Mouse (Mus musculus) erythroid progenitor cell, adult 5-6 weeks (primary cell): Measurements from ENCODE around the gene Pter. TPM values are rescaled to one million over a fixed set of nuclear protein-coding genes. Genes with fewer than 3 reads are reported as not detected.

Experiments used
- ATAC-seq: replicated peaks from 2 replicates; pipeline ENCODE4 v1.8.0; 2016; ENCODE audit warnings: moderate number of reproducible peaks, mild to moderate bottlenecking, moderate TSS enrichment, inconsistent platforms; ENCODE audit not compliant: poor library complexity, low FRiP score, severe bottlenecking
- total RNA-seq, 2 experiments: library from RNA; stranded (forward) in 1 of 2; stranded (reverse) in 1 of 2; fragments of 150-400 nt in 1 of 2; fragments of 186-747, 209-891 nt in 1 of 2; gene quantifications; 2 replicates each; pipeline versions ENCODE4 v1.2.3 to v1.2.4; 2015 to 2017; ENCODE audit warnings: low replicate concordance in 2 of 2

Gene Pter
- 1.1 TPM in 1 of 2 replicates, not detected in the other for total RNA-seq (2015; ENCODE audit: low replicate concordance)
- total RNA-seq (2017; ENCODE audit: low replicate concordance): 0.90 TPM in 1 of 2 replicates, not detected in the other

DNA sequence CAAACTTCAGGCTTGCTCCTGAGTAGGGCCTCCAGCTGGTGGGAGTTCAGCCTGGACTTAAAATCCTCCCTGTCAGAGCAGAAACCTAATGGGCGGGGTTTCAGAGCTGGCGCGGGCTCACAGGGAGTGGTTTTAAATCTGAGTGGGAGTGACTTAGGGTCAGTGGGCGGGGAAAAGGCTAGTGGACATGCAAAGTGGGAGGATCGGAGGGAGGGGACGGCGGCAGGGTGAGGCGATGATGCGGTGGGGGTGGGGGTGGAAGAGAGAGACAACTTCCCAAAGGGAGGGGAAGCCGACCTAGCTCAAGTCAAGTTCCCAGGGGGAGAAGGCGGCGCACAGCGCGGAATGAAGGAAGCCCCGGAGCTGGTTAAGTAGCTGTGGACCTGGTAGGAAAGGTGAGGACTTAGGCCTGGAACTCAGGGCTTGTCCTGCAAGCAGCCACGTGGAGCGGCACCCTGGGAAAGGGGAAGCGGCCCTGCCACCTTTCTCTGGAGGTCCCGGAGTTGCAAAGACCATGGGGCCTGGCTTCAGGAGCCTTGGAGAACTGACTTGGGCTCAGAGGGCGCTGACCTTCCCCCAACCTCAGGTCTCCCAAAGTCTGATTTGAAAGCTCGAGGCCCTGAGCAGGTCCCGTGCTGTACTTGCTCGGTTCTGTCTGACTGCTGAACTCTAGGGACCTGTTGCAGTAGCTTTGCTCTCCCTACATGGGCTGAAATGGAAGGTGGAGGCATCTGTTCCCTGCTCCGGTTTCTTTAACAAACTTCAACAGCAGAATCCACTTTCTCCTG, at the start of gene Pter:
TSS of gene Pter (plus strand) at position 238 of the 788 bp plus-strand sequence.
- ATAC-seq: peak; percentile 96

DNA sequence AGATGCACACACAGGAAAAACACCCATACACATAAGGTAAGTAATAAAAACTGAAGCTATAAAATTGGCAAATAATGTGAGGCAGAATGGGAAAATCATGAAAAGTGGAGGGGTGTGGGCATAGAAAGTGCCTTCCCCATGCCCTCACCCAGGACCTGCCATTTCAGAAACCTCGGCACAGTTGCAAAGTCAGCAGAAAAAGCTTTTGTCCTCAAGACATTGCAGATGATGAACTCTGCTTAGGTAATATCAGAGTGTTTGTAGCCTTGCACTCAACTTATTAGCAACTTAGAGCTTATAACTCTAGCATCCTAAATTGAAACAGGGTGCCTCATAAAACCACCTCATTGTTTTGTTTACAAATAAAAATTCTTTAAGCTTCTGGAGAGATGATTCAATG, 49.6 kb upstream of the Pter start:
- no peak for ATAC-seq

DNA sequence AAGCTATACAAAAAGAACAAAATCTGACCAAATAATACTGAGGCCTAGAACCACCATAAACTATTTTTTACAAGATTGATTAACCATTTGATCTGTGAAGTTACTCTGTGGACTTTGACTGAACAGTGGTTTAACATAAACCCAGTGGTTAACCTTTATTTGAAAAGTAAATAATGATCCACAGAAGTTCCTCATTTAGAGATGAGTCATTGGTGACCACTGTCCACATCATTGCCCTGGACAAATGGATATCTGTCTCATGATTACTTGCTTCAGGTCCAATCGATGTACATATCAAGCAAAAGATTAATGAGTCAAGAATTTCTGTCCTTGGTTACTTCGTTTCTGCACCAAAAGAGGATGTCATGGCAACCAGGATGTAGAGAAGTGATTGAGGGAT, 44.3 kb upstream of the Pter start:
- no peak for ATAC-seq

DNA sequence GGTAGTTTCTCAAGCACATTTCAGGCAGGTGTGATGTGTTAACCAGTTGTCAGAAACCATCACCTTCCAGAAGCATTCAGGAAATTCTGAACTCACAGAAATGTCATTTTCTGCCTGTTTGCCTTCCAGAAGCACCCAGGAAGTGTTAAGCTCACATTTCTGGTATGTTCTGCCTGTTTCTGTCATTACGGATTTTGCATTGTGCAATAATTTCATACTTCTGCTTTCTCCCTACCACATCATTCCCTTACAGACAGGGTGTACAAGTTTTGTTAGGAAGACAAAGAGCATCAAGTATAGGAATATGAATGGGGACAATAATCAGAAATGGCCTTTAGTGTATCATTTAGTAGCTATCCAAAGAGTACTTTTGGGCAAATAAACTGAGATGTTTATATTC, 42.8 kb upstream of the Pter start:
- no peak for ATAC-seq

DNA sequence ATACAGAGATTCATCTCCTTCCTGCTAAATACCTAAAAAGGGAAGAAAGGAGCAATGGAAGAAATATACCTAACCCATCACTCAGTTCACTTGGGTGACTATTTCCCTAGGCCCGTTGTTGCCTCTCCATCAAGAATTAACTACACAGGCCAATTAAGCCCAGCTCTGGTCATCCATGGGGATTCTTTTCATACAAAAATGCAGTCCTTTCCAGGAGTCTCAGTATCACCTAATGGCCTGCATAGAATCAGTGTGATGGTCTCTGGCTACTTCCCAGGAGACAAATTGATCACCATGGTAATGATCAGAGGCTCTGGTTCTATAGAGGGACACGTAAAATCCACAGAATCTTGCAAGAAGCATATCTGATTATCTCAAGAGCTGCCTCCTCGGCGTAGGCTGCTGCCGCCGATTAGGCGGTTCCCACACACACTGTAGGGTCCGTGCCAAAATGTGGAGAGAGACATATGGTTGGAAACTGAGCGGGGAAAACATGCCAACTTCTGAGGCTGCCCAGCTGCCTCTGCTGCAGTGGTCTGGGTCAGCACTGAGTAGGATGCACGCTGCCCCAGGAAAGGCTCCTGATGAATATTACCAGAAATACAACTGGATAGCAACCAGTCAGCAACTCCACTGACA, 40.4 kb upstream of the Pter start:
- ATAC-seq: no peak

DNA sequence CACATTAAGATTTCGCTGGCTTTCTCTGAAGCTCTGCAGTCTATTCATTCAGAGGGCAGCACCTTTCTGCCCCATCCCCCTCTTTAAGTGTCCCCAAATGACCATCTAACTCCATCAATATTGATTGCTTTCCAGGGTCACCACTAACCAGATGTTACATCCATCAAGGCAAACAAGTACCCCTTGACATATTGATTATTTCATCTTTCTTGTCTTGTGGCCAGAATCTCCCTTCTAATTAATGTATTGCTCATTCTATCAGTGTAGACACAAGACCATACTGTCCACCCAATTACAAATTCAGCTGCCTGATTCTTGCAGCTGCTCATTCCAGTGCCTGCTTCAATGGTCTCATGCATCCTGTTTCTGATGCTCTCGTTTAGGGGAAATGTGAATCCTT, 36.8 kb upstream of the Pter start:
- no peak for ATAC-seq

DNA sequence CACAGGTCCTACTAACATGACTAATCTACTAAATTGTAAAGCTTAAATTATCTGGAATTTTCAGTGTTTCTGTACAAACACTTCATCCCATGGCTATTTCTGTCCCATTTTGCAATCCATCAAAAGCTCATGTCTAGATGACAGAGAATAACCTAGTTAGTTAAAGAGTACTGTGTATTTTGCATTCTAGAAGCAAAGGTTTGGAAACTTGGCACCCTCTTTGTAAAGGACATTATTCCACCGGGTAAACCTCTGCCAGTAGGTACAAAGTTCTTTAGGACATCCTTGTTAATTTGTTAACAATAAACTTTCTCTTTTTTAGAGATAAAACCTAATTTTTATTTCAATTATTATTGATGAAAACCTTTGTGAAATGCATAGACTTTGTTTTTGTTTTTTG, 18.1 kb upstream of the Pter start:
- no peak for ATAC-seq

DNA sequence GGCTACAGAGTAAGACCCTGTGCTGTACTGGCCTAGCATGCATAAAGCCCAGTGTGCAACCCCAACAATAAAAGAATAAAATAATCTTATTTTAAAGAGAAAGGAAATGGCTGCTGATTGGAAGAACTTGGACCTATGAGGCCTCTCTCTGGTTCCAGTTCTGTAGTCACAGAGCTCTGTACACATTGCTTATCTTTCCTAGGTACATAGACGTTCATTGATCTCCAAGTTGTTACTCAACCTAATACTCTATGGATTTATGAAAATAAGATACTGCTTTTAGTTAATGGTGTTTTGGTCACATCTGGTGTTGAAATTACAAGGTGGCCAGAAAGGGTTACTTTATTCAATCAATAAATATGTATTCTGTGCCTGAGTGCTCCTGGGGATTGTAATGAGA, 1.8 kb downstream of the Pter start:
- no peak for ATAC-seq

DNA sequence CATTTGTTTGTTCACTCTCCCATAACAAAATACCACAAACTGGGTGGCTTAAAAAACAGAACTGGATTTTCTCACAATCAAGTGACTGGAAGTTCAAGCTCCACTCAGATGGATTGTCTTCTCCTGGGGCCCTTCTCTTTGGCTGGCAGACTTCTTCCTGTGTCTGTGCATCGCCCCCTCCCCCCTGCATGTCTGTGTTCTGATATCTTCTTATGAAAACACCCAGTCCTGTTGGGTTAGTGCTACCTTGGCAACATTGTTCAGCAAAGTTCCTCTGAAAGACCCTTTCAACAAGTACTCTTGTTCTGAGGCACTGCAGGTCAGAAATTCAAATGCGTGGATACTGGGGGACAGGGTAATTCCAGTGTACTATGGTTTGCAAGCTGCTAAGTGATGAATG, 6.5 kb downstream of the Pter start:
- ATAC-seq: no peak

DNA sequence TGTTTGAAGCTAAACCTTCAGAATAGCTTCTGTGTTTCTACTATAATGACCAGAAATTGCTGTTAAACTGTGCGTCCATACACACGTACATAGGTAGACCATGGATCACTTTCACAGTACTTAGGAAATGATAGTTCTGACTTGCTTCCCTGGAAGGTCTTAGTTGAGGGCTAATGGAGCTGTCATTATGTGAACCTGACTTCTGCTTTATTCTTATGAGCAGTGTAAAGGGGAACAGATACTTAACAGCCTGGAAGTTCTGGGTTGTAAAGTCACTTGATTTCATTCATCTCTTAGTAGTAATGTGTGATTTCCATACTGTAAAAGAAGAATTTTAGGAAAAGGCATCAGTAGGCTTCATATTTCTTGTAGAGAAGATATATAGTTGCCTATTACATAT, 10.1 kb downstream of the Pter start:
- no peak for ATAC-seq

DNA sequence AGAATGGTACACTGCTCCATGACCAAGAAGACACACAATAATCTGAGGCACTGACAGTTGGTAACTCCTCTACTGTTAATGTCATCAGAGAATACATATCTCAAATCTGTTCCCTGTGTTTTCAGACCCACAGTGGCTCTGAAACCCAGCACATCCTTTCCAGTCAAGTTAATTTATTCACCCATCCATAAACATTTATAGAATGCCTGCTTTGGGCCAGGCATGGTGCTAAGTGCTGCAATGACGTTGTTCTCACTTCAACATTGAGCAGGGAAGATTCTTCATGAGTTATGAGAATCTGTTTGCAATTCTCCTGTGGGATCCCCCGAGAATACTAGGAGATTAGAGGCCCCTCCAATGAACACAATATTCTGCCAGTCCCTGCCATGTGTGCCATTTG, 11.4 kb downstream of the Pter start:
- no peak for ATAC-seq

DNA sequence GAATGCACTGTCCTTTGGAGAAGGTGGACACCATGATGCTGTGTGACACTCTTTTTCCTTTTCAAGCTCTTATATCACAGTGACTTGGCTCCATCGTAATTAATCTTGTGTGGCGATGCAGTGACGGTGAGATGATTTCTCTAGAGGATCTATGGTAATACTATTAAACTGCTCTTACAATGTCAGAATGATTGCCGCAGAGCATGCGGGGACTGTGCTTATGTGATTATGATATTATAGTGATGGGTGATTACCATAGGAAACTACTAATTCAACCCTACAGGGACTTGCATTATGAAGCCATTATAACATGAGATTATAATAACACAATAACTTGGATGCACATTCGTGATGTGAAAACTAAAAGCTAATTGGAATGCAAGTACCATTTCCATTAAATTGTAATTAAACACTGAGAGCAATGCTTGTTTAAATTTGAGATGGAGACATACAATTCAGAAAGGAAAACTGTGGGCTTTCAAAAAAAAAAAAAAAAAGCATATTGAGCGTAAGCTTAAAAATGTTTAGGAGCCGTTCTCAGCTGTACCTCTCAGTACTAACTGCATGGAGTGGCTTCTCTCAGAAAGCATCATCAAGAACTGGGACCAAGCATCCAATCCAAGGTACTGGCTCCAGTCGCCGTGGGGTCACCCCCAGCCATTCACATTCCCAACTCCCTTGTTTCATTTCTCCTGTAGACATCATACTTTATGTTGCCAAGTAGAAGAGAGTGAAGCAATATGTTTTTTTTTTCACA, 13.8 kb downstream of the Pter start:
- no peak for ATAC-seq

DNA sequence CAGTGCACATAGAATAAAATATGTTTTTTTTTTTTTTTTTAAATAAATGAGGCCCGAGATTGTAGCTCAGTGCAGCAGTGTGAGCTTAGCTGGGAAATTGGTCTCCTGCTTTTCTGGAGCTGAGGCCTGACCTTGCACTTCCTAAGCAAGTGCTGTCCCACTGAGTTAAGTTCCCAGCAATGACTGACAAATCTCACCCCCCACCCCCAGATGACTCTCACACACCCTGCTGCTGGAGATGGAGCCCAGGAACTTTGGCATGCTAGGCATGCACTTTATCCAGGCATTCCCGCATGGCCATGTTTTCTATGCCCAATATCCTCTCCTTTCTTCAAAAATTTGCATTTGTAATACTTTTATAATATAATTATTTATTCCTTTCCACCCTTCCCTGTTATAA, 14.8 kb downstream of the Pter start:
- ATAC-seq: no peak

DNA sequence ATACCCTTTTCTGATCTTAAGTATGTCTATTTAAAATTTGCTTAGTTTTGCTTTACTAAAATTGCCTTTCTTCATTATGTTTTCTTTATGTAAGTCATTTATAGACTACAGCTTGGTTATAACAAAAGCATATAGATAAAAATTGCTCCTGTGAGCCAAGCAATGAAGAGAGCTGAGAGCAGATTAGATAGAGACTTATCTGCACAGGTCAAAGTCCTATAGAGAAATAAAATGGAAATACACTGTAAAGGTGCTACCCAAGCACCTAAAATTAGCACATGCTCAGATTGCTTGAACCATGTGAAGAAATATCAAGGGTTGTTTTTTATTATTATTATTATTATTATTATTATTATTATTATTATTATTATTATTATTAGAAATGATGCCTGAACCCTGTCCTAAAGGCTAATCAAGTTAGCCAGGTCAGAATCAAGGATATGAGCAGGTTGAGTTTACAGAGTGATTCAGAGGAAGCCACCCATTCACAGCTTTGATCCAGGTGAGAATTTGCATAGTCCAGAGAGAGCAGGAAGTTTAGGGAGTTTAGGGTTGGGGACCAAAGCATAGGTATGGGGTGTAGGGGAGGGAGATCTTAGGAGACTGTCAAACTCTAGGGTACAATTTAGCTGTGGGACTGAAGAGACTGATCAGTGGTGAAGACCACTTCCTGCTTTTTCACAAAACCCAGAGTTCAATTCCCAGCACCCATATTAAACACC, 33.0 kb downstream of the Pter start:
- ATAC-seq: no peak

DNA sequence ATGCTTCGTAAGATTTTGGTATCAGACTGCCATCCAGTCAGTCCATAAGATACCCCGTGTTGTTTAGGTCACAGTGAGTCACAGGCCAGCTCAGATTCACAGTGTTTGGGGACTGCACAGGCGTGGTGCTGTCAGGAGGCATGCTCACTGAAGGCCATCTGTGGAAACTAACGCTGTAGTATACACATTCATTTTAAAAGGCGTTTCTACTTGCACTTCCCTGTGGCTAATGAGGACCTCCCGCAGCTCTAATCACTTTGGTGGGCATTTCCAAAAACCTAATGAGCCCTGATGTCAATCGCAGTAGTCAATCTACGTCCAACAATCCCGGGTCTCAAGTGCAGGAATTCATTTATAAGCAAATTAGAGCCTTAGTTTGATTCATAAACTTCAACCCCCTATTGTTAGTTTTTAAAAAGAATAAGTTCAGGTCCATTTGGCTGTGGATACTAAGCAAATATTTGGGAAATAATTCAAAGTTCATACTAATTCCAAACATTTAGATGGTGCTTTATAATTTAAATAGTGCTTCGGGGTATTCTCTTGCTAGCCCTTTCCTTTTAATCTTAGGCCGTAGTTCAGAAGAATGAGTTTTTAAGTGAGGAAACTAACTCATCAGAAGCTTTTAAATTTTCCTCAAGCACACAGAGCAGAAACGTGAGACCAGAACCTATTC, 46.3 kb downstream of the Pter start:
- ATAC-seq: no peak

DNA sequence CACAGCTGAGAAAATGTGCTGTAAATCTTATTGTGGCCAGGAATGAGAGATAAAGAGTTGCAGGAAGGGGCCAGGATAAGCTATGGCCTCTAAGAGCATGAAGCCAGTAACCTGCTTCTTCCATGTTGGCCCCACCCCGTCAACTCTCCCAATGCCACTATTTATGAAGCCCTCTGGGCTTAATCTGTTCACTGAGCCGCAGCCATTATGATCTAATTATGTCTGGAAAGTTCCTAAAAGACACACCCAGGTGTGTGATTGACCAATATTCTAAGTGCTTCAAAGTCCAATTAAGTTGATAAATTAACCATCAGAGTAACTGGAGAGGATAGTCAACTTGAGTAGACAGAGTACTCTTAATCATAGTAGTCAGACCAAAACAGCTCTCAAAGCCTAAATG, 49.9 kb downstream of the Pter start:
- no peak for ATAC-seq

DNA sequence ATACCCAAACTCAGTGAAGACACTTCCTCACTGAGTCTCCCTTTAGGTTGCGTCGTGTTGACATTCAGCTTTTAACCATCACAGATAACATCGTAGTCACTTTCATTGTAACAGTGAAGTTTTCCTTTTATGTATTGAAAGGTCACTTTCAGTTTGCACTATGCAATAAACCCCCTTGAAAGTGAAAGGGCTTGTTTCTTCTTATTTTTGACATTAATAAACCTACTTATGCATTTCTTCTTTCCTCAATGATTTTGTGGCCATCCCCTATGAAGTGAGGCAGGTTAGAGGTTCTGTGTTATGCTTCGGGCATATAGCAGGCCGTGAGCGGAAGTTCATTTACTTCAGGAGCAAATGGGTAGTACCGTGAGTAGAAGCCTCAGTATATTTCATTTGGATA, 53.5 kb downstream of the Pter start:
- no peak for ATAC-seq

DNA sequence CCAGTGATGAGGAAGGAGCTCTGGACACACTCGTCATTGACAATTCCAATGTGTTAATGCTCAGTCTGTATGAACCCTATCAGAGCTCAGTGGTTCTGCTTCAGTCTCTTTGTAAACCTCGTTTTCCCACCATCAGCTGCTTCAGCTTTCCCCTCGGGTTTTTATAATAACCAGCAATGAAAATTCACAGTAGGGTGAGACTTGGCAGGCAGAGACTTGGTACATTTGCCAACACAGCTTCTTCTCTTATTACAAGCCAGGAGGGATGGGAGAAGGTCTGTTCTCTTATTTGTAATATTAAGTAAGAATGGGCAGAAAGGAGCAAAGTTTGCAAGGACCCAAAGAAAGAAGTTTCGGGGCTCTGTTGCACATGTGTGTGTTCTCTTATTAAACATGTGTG, 54.9 kb downstream of the Pter start:
- ATAC-seq: no peak

DNA sequence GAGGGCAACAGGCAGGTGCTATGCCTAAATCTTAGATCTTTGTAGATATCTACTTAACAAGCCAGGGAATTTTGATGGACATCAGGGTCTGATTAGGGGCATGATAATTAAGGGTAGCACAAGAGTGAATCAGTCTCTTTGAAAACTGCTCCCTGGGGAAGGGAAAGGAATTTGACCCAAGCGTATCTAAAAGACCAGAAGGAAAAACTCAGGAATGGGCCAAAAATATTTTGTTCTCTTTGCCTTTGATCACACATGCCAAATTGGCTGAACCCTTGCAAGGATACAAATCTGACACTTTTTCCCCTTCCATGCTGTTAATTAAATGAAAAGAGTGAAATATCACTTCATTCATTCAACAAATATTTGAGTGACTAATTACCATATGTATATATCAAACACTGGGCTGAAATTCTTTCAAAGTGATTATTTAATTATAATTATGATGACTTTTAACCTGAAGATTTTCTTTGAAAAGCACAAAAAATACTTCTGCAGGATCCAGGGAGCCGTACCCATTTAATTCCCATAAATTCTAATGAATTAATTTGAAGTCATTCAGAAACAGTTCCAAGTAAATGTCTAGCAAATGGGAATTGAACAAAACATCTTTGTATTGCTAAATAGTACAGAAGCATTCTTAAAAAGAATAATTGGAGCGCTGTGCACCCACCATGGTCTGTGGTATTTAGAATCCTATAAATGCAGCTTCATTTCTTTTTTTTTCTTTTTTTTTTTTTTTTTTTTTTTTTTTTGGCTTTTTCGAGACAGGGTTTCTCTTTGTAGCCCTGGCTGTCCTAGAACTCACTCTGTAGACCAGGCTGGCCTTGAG, 61.3 kb downstream of the Pter start:
- ATAC-seq: no peak
